Mouse (Mus musculus) lung, embryonic 15.5 days (tissue): ENCODE results near the gene Fcgbp. TPM values are rescaled to one million over a fixed set of nuclear protein-coding genes. Genes with fewer than 3 reads are reported as not detected.
A peak's percentile ranks its signal among the peaks of the same experiment; 100 is the strongest.

Source experiments
- ATAC-seq: fragments of 200-750 bp; cut with Nextera tagmentation; 2 replicates; pipeline ENCODE4 v1.8.0; 2017; ENCODE audit warnings: moderate number of reproducible peaks, borderline replicate concordance; ENCODE audit not compliant: low FRiP score, low TSS enrichment; ENCODE audit errors: extremely low read depth
- H3K27ac ChIP-seq: fragments of 300-500 bp; sonication (generic); 2 replicates; pipeline ENCODE4 v1.5.1; 2015; ENCODE audit warnings: moderate library complexity, mild to moderate bottlenecking, inconsistent platforms
- H3K27me3 ChIP-seq: fragments of 300-500 bp; sonication (generic); 2 replicates; pipeline ENCODE4 v1.6.1; 2015; ENCODE audit warnings: inconsistent platforms
- H3K36me3 ChIP-seq: fragments of 300-500 bp; sonication (generic); 2 replicates; pipeline ENCODE4 v1.6.1; 2015; ENCODE audit warnings: inconsistent platforms
- H3K4me1 ChIP-seq: fragments of 300-500 bp; sonication (generic); 2 replicates; pipeline ENCODE4 v1.6.1; 2015; ENCODE audit warnings: inconsistent platforms
- H3K4me2 ChIP-seq: fragments of 300-500 bp; sonication (generic); 2 replicates; pipeline ENCODE4 v1.6.1; 2015; ENCODE audit warnings: inconsistent platforms, mild to moderate bottlenecking, moderate library complexity
- H3K4me3 ChIP-seq: fragments of 300-500 bp; sonication (generic); 2 replicates; pipeline ENCODE4 v1.5.1; 2015; ENCODE audit warnings: mild to moderate bottlenecking, inconsistent platforms
- H3K9ac ChIP-seq: fragments of 300-500 bp; sonication (generic); 2 replicates; pipeline ENCODE4 v1.6.1; 2015; ENCODE audit warnings: inconsistent platforms
- H3K9me3 ChIP-seq: fragments of 300-500 bp; sonication (generic); 2 replicates; pipeline ENCODE4 v1.6.1; 2016; ENCODE audit warnings: inconsistent platforms
- WGBS: fragments of 180-500 bp; shearing (Covaris S2); methylation state at CpG from one replicate; pipeline ENCODE4 v1.1.7; 2015; 5-methylcytosine and 5-hydroxymethylcytosine counted together
- polyA plus RNA-seq: library from polyadenylated mRNA; unstranded; fragments of >200 nt; fragmentation: Nextera tagmentation; extraction: Ambion mirVana; gene quantifications from 2 replicates; pipeline ENCODE4 v1.2.1, GENCODE M21; 2015

Fcgbp gene
- polyA plus RNA-seq, 1 experiment from 2014 or later, result 1.2 TPM

- Histone ChIP-seq H3K4me3 (no peak overlapping the region), H3K36me3 (no peaks in the 10 kb centered on the region), H3K4me2 (no peak overlapping the region), H3K9ac (no peak overlapping the region), H3K4me1 (no peaks in the 10 kb centered on the region), H3K27me3 (no peaks in the 10 kb centered on the region), H3K9me3 (no peaks in the 10 kb centered on the region), H3K27ac (no peak overlapping the region)
- WGBS, result 27% methylated on average over 6 of the region's 6 CpGs
- no peak for ATAC-seq
Measured at GRCm38 (mm10) chr7:28159292-28159691, 88.3 kb downstream of the Fcgbp start.

GRCm38 (mm10) chr7:28159893-28160292 lies 88.9 kb downstream of the Fcgbp start:
- H3K4me3 ChIP-seq, result no peak overlapping the region
- H3K9me3 ChIP-seq, result no peaks in the 10 kb centered on the region
- H3K27ac ChIP-seq, result no peak overlapping the region
- no peaks in the 10 kb centered on the region for H3K27me3 ChIP-seq
- no peak for ATAC-seq
- WGBS, result 75% methylated on average over 3 of the region's 3 CpGs
- no peak overlapping the region for H3K4me2 ChIP-seq
- H3K9ac ChIP-seq, result no peak overlapping the region
- H3K36me3 ChIP-seq, result no peaks in the 10 kb centered on the region
- no peaks in the 10 kb centered on the region for H3K4me1 ChIP-seq

GRCm38 (mm10) chr7:28161163-28161749 lies 90.2 kb downstream of the Fcgbp start:
- WGBS, result 50% methylated on average over 9 of the region's 9 CpGs
- no peaks in the 10 kb centered on the region for H3K4me1 ChIP-seq
- H3K4me2 ChIP-seq, result no peak overlapping the region
- H3K27me3 ChIP-seq, result no peaks in the 10 kb centered on the region
- no peak overlapping the region for H3K4me3 ChIP-seq
- no peak for ATAC-seq
- H3K36me3 ChIP-seq, result no peaks in the 10 kb centered on the region
- no peaks in the 10 kb centered on the region; the same call in 1 of the 2 replicates for H3K9me3 ChIP-seq
- no peak overlapping the region for H3K27ac ChIP-seq
- no peak overlapping the region for H3K9ac ChIP-seq

GRCm38 (mm10) chr7:28165406-28165805 lies 94.4 kb downstream of the Fcgbp start:
- Histone ChIP-seq H3K9ac (no peak overlapping the region), H3K27me3 (no peaks in the 10 kb centered on the region), H3K9me3 (no peaks in the 10 kb centered on the region; the same call in 1 of the 2 replicates), H3K4me2 (no peak overlapping the region), H3K36me3 (no peaks in the 10 kb centered on the region), H3K4me1 (peaks cover 14% of the 10 kb centered on the region), H3K4me3 (no peak overlapping the region), H3K27ac (no peak overlapping the region)
- no peak for ATAC-seq
- WGBS, result 76% methylated on average over 6 of the region's 6 CpGs

GRCm38 (mm10) chr7:28168320-28169115 lies 97.5 kb downstream of the Fcgbp start:
- H3K27me3 ChIP-seq, result no peaks in the 10 kb centered on the region
- H3K27ac ChIP-seq, result peak overlapping the region; percentile 89
- H3K36me3 ChIP-seq, result no peaks in the 10 kb centered on the region
- no peaks in the 10 kb centered on the region; the same call in 1 of the 2 replicates for H3K9me3 ChIP-seq
- peak; percentile 39; the same call in 1 of the 2 replicates for ATAC-seq
- 4% methylated on average over 9 of the region's 9 CpGs for WGBS
- H3K4me2 ChIP-seq, result peak overlapping the region; percentile 91
- peak overlapping the region; percentile 46 for H3K9ac ChIP-seq
- H3K4me3 ChIP-seq, result peak overlapping the region; percentile 90
- H3K4me1 ChIP-seq, result peaks cover 34% of the 10 kb centered on the region

- peak within 1 kb of the TSS; percentile 91 for H3K4me2 ChIP-seq
- peak within 1 kb of the TSS; percentile 89 for H3K27ac ChIP-seq
- peak within 1 kb of the TSS; percentile 90 for H3K4me3 ChIP-seq
- WGBS, result under 1% methylated on average over 77 of the region's 80 CpGs
- peak within 1 kb of the TSS; percentile 80 for H3K9ac ChIP-seq
- no peaks in the 10 kb centered on the region; the same call in 1 of the 2 replicates for H3K9me3 ChIP-seq
- ATAC-seq, result peak; percentile 89
- no peaks in the 10 kb centered on the region for H3K36me3 ChIP-seq
- H3K27me3 ChIP-seq, result no peaks in the 10 kb centered on the region
- peaks cover 34% of the 10 kb centered on the region for H3K4me1 ChIP-seq
Measured at GRCm38 (mm10) chr7:28169489-28170422, 98.7 kb downstream of the Fcgbp start, which contains the start of gene Fbl. Gene Fbl (plus strand): TSS chr7:28169710.

Other genes starting within 250 kb of the Fcgbp start
- 8.4 and 8.5 TPM in 2 replicates for gene Zfp59, start 232.6 kb upstream of the Fcgbp start, polyA plus RNA-seq
- 3.6 and 4.3 TPM in 2 replicates for gene Zfp607a, start 213.7 kb upstream of the Fcgbp start, polyA plus RNA-seq
- gene Zfp974, start 141.8 kb upstream of the Fcgbp start, polyA plus RNA-seq, result 8.7 and 8.9 TPM in 2 replicates
- 18.6 and 20.9 TPM in 2 replicates for gene Zfp780b, start 92.1 kb upstream of the Fcgbp start, polyA plus RNA-seq
- 4.0 and 4.8 TPM in 2 replicates for gene Zfp850, start 57.1 kb upstream of the Fcgbp start, polyA plus RNA-seq
- 294 and 297 TPM in 2 replicates for gene Psmc4, start 21.1 kb upstream of the Fcgbp start, polyA plus RNA-seq
- gene 9530053A07Rik, start 58.2 kb downstream of the Fcgbp start, polyA plus RNA-seq, result 0.03 and 0.04 TPM in 2 replicates
- gene Fbl, start 98.5 kb downstream of the Fcgbp start, polyA plus RNA-seq, result 119 and 127 TPM in 2 replicates
- 12.7 and 13.9 TPM in 2 replicates for gene Dyrk1b, start 108.2 kb downstream of the Fcgbp start, polyA plus RNA-seq
- gene Eid2, start 196.6 kb downstream of the Fcgbp start, polyA plus RNA-seq, result 6.6 and 9.0 TPM in 2 replicates
- gene Eid2b, start 206.5 kb downstream of the Fcgbp start, polyA plus RNA-seq, result 11.4 and 11.8 TPM in 2 replicates
- not detected in 2 replicates for gene Selenov, start 219.9 kb downstream of the Fcgbp start, polyA plus RNA-seq
- gene Dll3, start 231.0 kb downstream of the Fcgbp start, polyA plus RNA-seq, result 0.75 and 0.94 TPM in 2 replicates
- gene Timm50, start 240.8 kb downstream of the Fcgbp start, polyA plus RNA-seq, result 146 and 147 TPM in 2 replicates